ENCODE assay signal across 8 mouse cellular contexts in the genomic region with DNA sequence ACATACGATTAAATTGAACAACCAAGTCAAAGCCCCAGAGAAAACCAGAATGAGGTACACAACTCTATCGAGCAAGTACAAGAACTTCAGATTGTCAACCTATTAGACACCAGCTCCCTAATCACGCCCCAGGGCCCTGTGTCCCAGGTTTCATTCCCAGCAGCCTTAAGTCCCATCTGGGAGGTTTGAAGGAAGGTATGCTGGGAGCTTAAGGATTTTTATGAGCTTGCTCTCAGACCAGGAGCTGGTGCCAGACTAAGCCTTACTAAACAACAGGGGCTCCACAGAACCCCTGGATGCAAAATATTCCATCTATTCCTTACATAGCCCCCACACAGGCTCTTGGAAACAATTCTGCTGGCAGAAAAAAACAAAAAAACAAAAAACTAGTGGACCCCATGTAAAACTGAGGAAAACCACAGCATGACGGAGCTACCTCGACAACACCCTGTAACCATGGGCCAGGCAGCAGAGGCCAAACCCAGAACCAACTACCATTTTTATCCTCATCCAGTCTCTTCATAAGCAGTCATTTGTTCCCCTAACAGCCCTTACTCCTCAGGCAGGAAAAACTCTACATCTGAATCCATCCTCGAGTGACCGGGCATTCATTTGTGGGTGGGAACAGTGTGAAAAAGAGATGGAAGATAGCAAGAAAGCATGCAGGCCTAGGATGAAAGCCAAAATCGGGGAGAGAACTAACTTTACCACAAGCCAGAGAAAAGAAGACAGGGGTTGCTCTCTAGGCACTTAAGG. TPM values are rescaled to one million over a fixed set of nuclear protein-coding genes. Genes with fewer than 3 reads are reported as not detected.
DNase-seq lines count a peak whose midpoint lies in the region; ATAC-seq and TF ChIP-seq lines count a peak whose summit lies in the region.

No protein-coding gene starts in this region.

- peak overlapping the region; percentile 95 for H3K4me2 ChIP-seq in forebrain, embryonic 15.5 days (replicated peaks)
- peak overlapping the region; percentile 79 for H3K4me2 ChIP-seq in liver, embryonic 15.5 days

- TF ChIP-seq CTCF in ES-Bruce4 (IDR thresholded peaks at IDR 0.05; ENCODE audit: low read depth, low read length), result no peak

- no peaks in the 10 kb centered on the region for H3K9me3 ChIP-seq in heart, embryonic 10.5 days
- H3K9me3 ChIP-seq in ES-Bruce4 (replicated peaks; ENCODE audit: control insufficient read depth, insufficient read depth, low read length, poor library complexity, severe bottlenecking), result no peaks in the 10 kb centered on the region
- no peaks in the 10 kb centered on the region for H3K9me3 ChIP-seq in forebrain, embryonic 15.5 days
- H3K9me3 ChIP-seq in liver, embryonic 15.5 days (replicated peaks), result no peaks in the 10 kb centered on the region

- H3K36me3 ChIP-seq in heart, embryonic 10.5 days, result peaks cover 43% of the 10 kb centered on the region
- peaks cover 42% of the 10 kb centered on the region for H3K36me3 ChIP-seq in ES-Bruce4 (ENCODE audit: control insufficient read depth, insufficient read depth, low read length, poor library complexity, severe bottlenecking)
- peaks cover 35% of the 10 kb centered on the region for H3K36me3 ChIP-seq in forebrain, embryonic 15.5 days
- H3K36me3 ChIP-seq in liver, embryonic 15.5 days (replicated peaks), result peaks cover 44% of the 10 kb centered on the region

- no peak for TF ChIP-seq POLR2A in ES-Bruce4 (IDR thresholded peaks at IDR 0.05; ENCODE audit: insufficient read depth, low read length)

- peak overlapping the region; percentile 98 for H3K9ac ChIP-seq in ES-Bruce4 (ENCODE audit: low read depth, poor library complexity, severe bottlenecking)
- peak overlapping the region; percentile 99 for H3K9ac ChIP-seq in forebrain, embryonic 15.5 days (replicated peaks)
- peak overlapping the region; percentile 100 for H3K9ac ChIP-seq in liver, embryonic 15.5 days

- H3K4me3 ChIP-seq in heart, embryonic 10.5 days, result peak overlapping the region; percentile 98
- H3K4me3 ChIP-seq in ES-Bruce4 (ENCODE audit: low read depth, low read length), result peak overlapping the region; percentile 100
- peak overlapping the region; percentile 96 for H3K4me3 ChIP-seq in forebrain, embryonic 15.5 days
- H3K4me3 ChIP-seq in liver, embryonic 15.5 days (replicated peaks), result peak overlapping the region; percentile 100

- no peaks in the 10 kb centered on the region for H3K27me3 ChIP-seq in heart, embryonic 10.5 days (ENCODE audit: insufficient read depth, poor library complexity, severe bottlenecking)
- H3K27me3 ChIP-seq in ES-Bruce4 (ENCODE audit: control insufficient read depth, insufficient read depth, low read length, poor library complexity, severe bottlenecking), result no peaks in the 10 kb centered on the region
- H3K27me3 ChIP-seq in forebrain, embryonic 15.5 days, result no peaks in the 10 kb centered on the region
- no peaks in the 10 kb centered on the region for H3K27me3 ChIP-seq in liver, embryonic 15.5 days

- no peak for DNase-seq in heart, embryonic 10.5 days (ENCODE audit: low spot score)
- DNase-seq in heart, postnatal 4 days, result no peak
- no peak for DNase-seq in left cerebral cortex, adult 8-10 months (ENCODE audit: low spot score in 2 of 2)
- no peak for DNase-seq in thymus, postnatal 14 days

- peaks cover 26% of the 10 kb centered on the region for H3K4me1 ChIP-seq in heart, embryonic 10.5 days
- no peaks in the 10 kb centered on the region for H3K4me1 ChIP-seq in ES-Bruce4 (ENCODE audit: control insufficient read depth, insufficient read depth, low read length)
- H3K4me1 ChIP-seq in forebrain, embryonic 15.5 days, result peaks cover 37% of the 10 kb centered on the region
- peaks cover 38% of the 10 kb centered on the region for H3K4me1 ChIP-seq in liver, embryonic 15.5 days (replicated peaks)

- ATAC-seq in forebrain, embryonic 15.5 days (replicated peaks), result no peak
- no peak for ATAC-seq in liver, embryonic 15.5 days (ENCODE audit: insufficient read depth)
- ATAC-seq in monocyte, adult 5-6 weeks (replicated peaks; ENCODE audit: insufficient number of reproducible peaks, low FRiP score, low TSS enrichment, poor library complexity, severe bottlenecking), result no peak

- 16% methylated on average over 8 of the region's 8 CpGs for WGBS in heart, embryonic 10.5 days
- 12% methylated on average over 8 of the region's 8 CpGs for WGBS in forebrain, embryonic 15.5 days
- 11% methylated on average over 8 of the region's 8 CpGs for WGBS in liver, embryonic 15.5 days (ENCODE audit: insufficient replicate concordance)

- H3K27ac ChIP-seq in heart, embryonic 10.5 days, result peak overlapping the region; percentile 100
- peak overlapping the region; percentile 24 for H3K27ac ChIP-seq in ES-Bruce4 (ENCODE audit: insufficient read depth, low read length)
- H3K27ac ChIP-seq in forebrain, embryonic 15.5 days (replicated peaks), result peak overlapping the region; percentile 99
- H3K27ac ChIP-seq in liver, embryonic 15.5 days (replicated peaks), result peak overlapping the region; percentile 95

- no peak for TF ChIP-seq EP300 in ES-Bruce4 (IDR thresholded peaks at IDR 0.05; ENCODE audit: insufficient read depth, low read depth, low read length)

RNA-seq across cellular contexts. Expression of gene Prrc2a, which starts 1.2 kb away (rescaled TPM):
- polyA plus RNA-seq in heart, embryonic 10.5 days (2016; fragmentation: Nextera tagmentation; extraction: Ambion mirVana), result 137 and 161 TPM in 2 replicates
- 100 to 1,000 TPM; 248 to 251 TPM for total RNA-seq in heart, postnatal 4 days (2021)
- 236 and 256 TPM in 2 replicates for polyA plus RNA-seq in ES-Bruce4 (2011; ENCODE audit: insufficient read depth, insufficient read length, low read depth, missing spikeins)
- polyA plus RNA-seq in forebrain, embryonic 15.5 days (2015; fragmentation: Nextera tagmentation; extraction: Ambion mirVana), result 185 and 208 TPM in 2 replicates
- 46.9 and 52.2 TPM in 2 replicates for polyA plus RNA-seq in liver, embryonic 15.5 days (2015; fragmentation: Nextera tagmentation; extraction: Ambion mirVana)
- 21.3 to 57.6 TPM (median 32.1 TPM) in 3 replicates for total RNA-seq in monocyte, adult 5-6 weeks (2017)
- 100 to 1,000 TPM; 272 to 295 (median 280) TPM for total RNA-seq in left cerebral cortex, adult 8-10 months (2022)

RNA-seq across cellular contexts. Expression of gene Aif1, which starts 12.4 kb away (rescaled TPM):
- 0.85 and 2.1 TPM in 2 replicates for polyA plus RNA-seq in heart, embryonic 10.5 days (2016; fragmentation: Nextera tagmentation; extraction: Ambion mirVana)
- total RNA-seq in heart, postnatal 4 days (2021), result 1 to 10 TPM; 2.9 to 3.4 TPM
- 2.1 TPM in 1 of 2 replicates, not detected in the other for polyA plus RNA-seq in ES-Bruce4 (2011; ENCODE audit: insufficient read depth, insufficient read length, low read depth, missing spikeins)
- 5.7 and 7.8 TPM in 2 replicates for polyA plus RNA-seq in forebrain, embryonic 15.5 days (2015; fragmentation: Nextera tagmentation; extraction: Ambion mirVana)
- polyA plus RNA-seq in liver, embryonic 15.5 days (2015; fragmentation: Nextera tagmentation; extraction: Ambion mirVana), result 20.5 and 22.2 TPM in 2 replicates
- 20.7 to 64.8 TPM (median 31.9 TPM) in 3 replicates for total RNA-seq in monocyte, adult 5-6 weeks (2017)
- 10 to 100 TPM; 11.2 to 30.3 (median 17.4) TPM for total RNA-seq in left cerebral cortex, adult 8-10 months (2022)

RNA-seq across cellular contexts. Expression of gene Lst1, which starts 24.7 kb away (rescaled TPM):
- 1.5 and 2.2 TPM in 2 replicates for polyA plus RNA-seq in heart, embryonic 10.5 days (2016; fragmentation: Nextera tagmentation; extraction: Ambion mirVana)
- 1 to 10 TPM; 4.2 to 4.8 TPM for total RNA-seq in heart, postnatal 4 days (2021)
- 2.3 and 2.5 TPM in 2 replicates for polyA plus RNA-seq in ES-Bruce4 (2011; ENCODE audit: insufficient read depth, insufficient read length, low read depth, missing spikeins)
- polyA plus RNA-seq in forebrain, embryonic 15.5 days (2015; fragmentation: Nextera tagmentation; extraction: Ambion mirVana), result 6.2 and 6.8 TPM in 2 replicates
- 40.1 and 40.2 TPM in 2 replicates for polyA plus RNA-seq in liver, embryonic 15.5 days (2015; fragmentation: Nextera tagmentation; extraction: Ambion mirVana)
- 763 to 1,006 TPM (median 964 TPM) in 3 replicates for total RNA-seq in monocyte, adult 5-6 weeks (2017)
- total RNA-seq in left cerebral cortex, adult 8-10 months (2022), result 10 to 100 TPM in 1 of 4 experiments, 1 to 10 TPM in 3; 6.5 to 10.1 (median 7.9) TPM

RNA-seq across cellular contexts. Expression of gene Bag6, which starts 28.5 kb away (rescaled TPM):
- polyA plus RNA-seq in heart, embryonic 10.5 days (2016; fragmentation: Nextera tagmentation; extraction: Ambion mirVana), result 51.4 and 65.5 TPM in 2 replicates
- total RNA-seq in heart, postnatal 4 days (2021), result 100 to 1,000 TPM; 318 to 321 TPM
- 231 and 262 TPM in 2 replicates for polyA plus RNA-seq in ES-Bruce4 (2011; ENCODE audit: insufficient read depth, insufficient read length, low read depth, missing spikeins)
- 92.3 and 93.8 TPM in 2 replicates for polyA plus RNA-seq in forebrain, embryonic 15.5 days (2015; fragmentation: Nextera tagmentation; extraction: Ambion mirVana)
- 19.3 and 20.0 TPM in 2 replicates for polyA plus RNA-seq in liver, embryonic 15.5 days (2015; fragmentation: Nextera tagmentation; extraction: Ambion mirVana)
- 72.4 to 192 TPM (median 104 TPM) in 3 replicates for total RNA-seq in monocyte, adult 5-6 weeks (2017)
- 100 to 1,000 TPM; 263 to 306 (median 290) TPM for total RNA-seq in left cerebral cortex, adult 8-10 months (2022)

RNA-seq across cellular contexts. Expression of gene Ltb, which starts 30.7 kb away (rescaled TPM):
- 0.15 TPM in 1 of 2 replicates, not detected in the other for polyA plus RNA-seq in heart, embryonic 10.5 days (2016; fragmentation: Nextera tagmentation; extraction: Ambion mirVana)
- total RNA-seq in heart, postnatal 4 days (2021), result 1 to 10 TPM in 1 of 2 experiments, under 1 TPM in 1; 0.81 to 1.0 TPM
- polyA plus RNA-seq in ES-Bruce4 (2011; ENCODE audit: insufficient read depth, insufficient read length, low read depth, missing spikeins), result 10.7 and 14.2 TPM in 2 replicates
- polyA plus RNA-seq in forebrain, embryonic 15.5 days (2015; fragmentation: Nextera tagmentation; extraction: Ambion mirVana), result 0.25 and 0.70 TPM in 2 replicates
- polyA plus RNA-seq in liver, embryonic 15.5 days (2015; fragmentation: Nextera tagmentation; extraction: Ambion mirVana), result 1.2 and 2.0 TPM in 2 replicates
- total RNA-seq in monocyte, adult 5-6 weeks (2017), result 38.1 to 48.1 TPM (median 38.4 TPM) in 3 replicates
- total RNA-seq in left cerebral cortex, adult 8-10 months (2022), result 1 to 10 TPM in 3 of 4 experiments, not detected in 1; 1.0 to 1.6 (median 1.2) TPM

Comparison
In these comparisons a context has a peak if more than half of its experiments do, and no peak if none do; other contexts are left out.
1. H3K27ac ChIP-seq: peak in every context shown above with its lines; median percentile 100 in heart, embryonic 10.5 days; 99 in forebrain, embryonic 15.5 days; 95 in liver, embryonic 15.5 days; 24 in ES-Bruce4.